Mouse (Mus musculus) CH12.LX (cell line): ENCODE measurements at regions not wholly inside any gene's neighbourhood (a gene's known extent, or its start where the extent isn't known, plus 50 kb on each side); places are given as distances from the start of the nearest gene placed in this dataset.

Experiments
- DNase-seq: peaks from one replicate; pipeline ENCODE4 v3.0.0-alpha.2; 2013; ENCODE audit errors: extremely low read depth
- H3K27ac ChIP-seq: 2 replicates; pipeline ENCODE4 v1.5.1; 2012; ENCODE audit warnings: low read depth, mild to moderate bottlenecking, control low read depth, moderate library complexity; ENCODE audit not compliant: insufficient read depth
- H3K27me3 ChIP-seq: replicated peaks from 2 replicates; pipeline ENCODE3; 2012; ENCODE audit warnings: inconsistent platforms
- H3K36me3 ChIP-seq, 2 experiments: replicated peaks in 1 of 2; 2 replicates each; pipeline versions ENCODE3 to v1.6.1; 2012; ENCODE audit warnings: inconsistent platforms in 1 of 2, low read length in 1 of 2, mild to moderate bottlenecking in 1 of 2, mixed read lengths in 1 of 2, moderate library complexity in 1 of 2; ENCODE audit not compliant: control insufficient read depth in 1 of 2, insufficient read depth in 1 of 2
- H3K4me1 ChIP-seq, 2 experiments: 2 replicates each; pipeline ENCODE4 v1.6.1; 2012; ENCODE audit warnings: inconsistent platforms in 1 of 2, moderate library complexity in 1 of 2; ENCODE audit not compliant: insufficient read depth in 2 of 2, control insufficient read depth in 1 of 2
- H3K4me2 ChIP-seq: 2 replicates; pipeline ENCODE4 v1.6.1; 2012; ENCODE audit warnings: low read depth, mild to moderate bottlenecking, control low read depth; ENCODE audit not compliant: poor library complexity, insufficient read depth, severe bottlenecking
- H3K4me3 ChIP-seq, 3 experiments: fragments of 150-350 bp in 1 of 3; sonication (generic) in 1 of 3; replicated peaks in 1 of 3; 2 replicates each; pipeline versions ENCODE3 to v1.5.1; 2011 to 2012; ENCODE audit warnings: low read depth in 2 of 3, low read length in 2 of 3, mild to moderate bottlenecking in 2 of 3, moderate library complexity in 2 of 3, control low read depth in 1 of 3, improper control_type of control experiment in 1 of 3, inconsistent platforms in 1 of 3, mixed read lengths in 1 of 3; ENCODE audit not compliant: poor library complexity in 1 of 3
- H3K79me2 ChIP-seq: replicated peaks from 2 replicates; pipeline ENCODE4 v1.6.1; 2012; ENCODE audit warnings: mild to moderate bottlenecking, moderate library complexity; ENCODE audit not compliant: control insufficient read depth, poor library complexity, insufficient read depth, severe bottlenecking; ENCODE audit errors: extremely low read depth
- H3K9ac ChIP-seq: 2 replicates; pipeline ENCODE4 v1.6.1; 2012; ENCODE audit warnings: low read depth, mild to moderate bottlenecking, control low read depth, moderate library complexity; ENCODE audit not compliant: insufficient read depth
- H3K9me3 ChIP-seq: replicated peaks from 2 replicates; pipeline ENCODE3; 2012; ENCODE audit warnings: low read length, inconsistent platforms, mixed read lengths
- CTCF ChIP-seq, 2 experiments: IDR thresholded peaks in 1 of 2; conservative IDR thresholded peaks in 1 of 2; 2 replicates each; pipeline ENCODE4 v1.5.1; 2011 to 2012; ENCODE audit warnings: low read depth in 2 of 2, low read length in 2 of 2, improper control_type of control experiment in 1 of 2, inconsistent platforms in 1 of 2, mild to moderate bottlenecking in 1 of 2, moderate library complexity in 1 of 2
- E2F4 ChIP-seq: IDR thresholded peaks from 2 replicates; pipeline ENCODE4 v1.6.1; 2011; ENCODE audit warnings: low read depth, low read length, improper control_type of control experiment; ENCODE audit not compliant: insufficient replicate concordance
- EP300 ChIP-seq: IDR thresholded peaks from 2 replicates; pipeline ENCODE4 v1.6.1; 2011; ENCODE audit warnings: low read length, improper control_type of control experiment
- ETS1 ChIP-seq: conservative IDR thresholded peaks from 2 replicates; pipeline ENCODE4 v1.6.1; 2012; ENCODE audit warnings: low read depth, mild to moderate bottlenecking, inconsistent platforms, low read length, improper control_type of control experiment, moderate library complexity
- IRF4 ChIP-seq: IDR thresholded peaks from 2 replicates; pipeline ENCODE4 v1.6.1; 2014; ENCODE audit warnings: low read depth, mild to moderate bottlenecking, inconsistent platforms, low read length, improper control_type of control experiment
- JUN ChIP-seq: IDR thresholded peaks from 2 replicates; pipeline ENCODE4 v1.6.1; 2011; ENCODE audit warnings: low read depth, mild to moderate bottlenecking, low read length, improper control_type of control experiment, moderate library complexity; ENCODE audit not compliant: insufficient read depth
- JUND ChIP-seq: conservative IDR thresholded peaks from 2 replicates; pipeline ENCODE4 v1.6.1; 2011; ENCODE audit warnings: low read depth, low read length, improper control_type of control experiment
- KAT2A ChIP-seq: IDR thresholded peaks from 2 replicates; pipeline ENCODE4 v1.6.1; 2012; ENCODE audit warnings: low read length, improper control_type of control experiment, inconsistent platforms; ENCODE audit not compliant: insufficient replicate concordance
- MAFK ChIP-seq: IDR thresholded peaks from 2 replicates; pipeline ENCODE4 v1.6.1; 2011; ENCODE audit warnings: low read length, improper control_type of control experiment; ENCODE audit not compliant: insufficient replicate concordance
- MEF2A ChIP-seq: IDR thresholded peaks from 2 replicates; pipeline ENCODE4 v1.6.1; 2014; ENCODE audit warnings: low read depth, mild to moderate bottlenecking, inconsistent platforms, low read length, improper control_type of control experiment, borderline replicate concordance
- MXI1 ChIP-seq: IDR thresholded peaks from 2 replicates; pipeline ENCODE4 v1.6.1; 2011; ENCODE audit warnings: mild to moderate bottlenecking, low read depth, low read length, improper control_type of control experiment
- NRF1 ChIP-seq: IDR thresholded peaks from 2 replicates; pipeline ENCODE4 v1.6.1; 2014; ENCODE audit warnings: low read depth, mild to moderate bottlenecking, inconsistent platforms, low read length, improper control_type of control experiment, moderate library complexity
- RCOR1 ChIP-seq: conservative IDR thresholded peaks from 2 replicates; pipeline ENCODE4 v1.6.1; 2012; ENCODE audit warnings: low read depth, mild to moderate bottlenecking, inconsistent platforms, low read length, improper control_type of control experiment
- SIN3A ChIP-seq: IDR thresholded peaks from 2 replicates; pipeline ENCODE4 v1.6.1; 2012; ENCODE audit warnings: low read length, improper control_type of control experiment, inconsistent platforms
- SMC3 ChIP-seq: IDR thresholded peaks from 2 replicates; pipeline ENCODE4 v1.6.1; 2011; ENCODE audit warnings: low read depth, low read length, improper control_type of control experiment
- USF2 ChIP-seq: conservative IDR thresholded peaks from 2 replicates; pipeline ENCODE4 v1.6.1; 2011; ENCODE audit warnings: low read depth, low read length, improper control_type of control experiment
- ZC3H11A ChIP-seq: IDR thresholded peaks from 2 replicates; pipeline ENCODE4 v1.6.1; 2012; ENCODE audit warnings: low read depth, mild to moderate bottlenecking, inconsistent platforms, low read length, improper control_type of control experiment
- ZMIZ1 ChIP-seq: IDR thresholded peaks from 2 replicates; pipeline ENCODE4 v1.6.1; 2012; ENCODE audit warnings: low read depth, mild to moderate bottlenecking, inconsistent platforms, low read length, improper control_type of control experiment
- ZNF384 ChIP-seq: IDR thresholded peaks from 2 replicates; pipeline ENCODE4 v1.6.1; 2012; ENCODE audit warnings: low read depth, low read length, improper control_type of control experiment, inconsistent platforms
- dilution Hi-C: fragments of 300-500 bp; cut with MboI; formaldehyde crosslinking; loops from 2 replicates; pipeline ENCODE4 v1.14.3; 2020; ENCODE audit warnings: low sequenced_read_pairs; ENCODE audit not compliant: extremely low pct_unique_long_range_greater_than_20kb, extremely low pct_ligation_motif_present
- in situ Hi-C: fragments of 300-500 bp; cut with MboI; formaldehyde crosslinking; loops from 3 replicates; pipeline ENCODE4 v1.14.3; 2019; ENCODE audit warnings: low sequenced_read_pairs, low pct_ligation_motif_present, low pct_unique_long_range_greater_than_20kb, mixed read lengths

- Histone ChIP-seq H3K4me3 (no peak overlapping the region), H3K27ac (no peak overlapping the region), H3K9ac (no peak overlapping the region), H3K27me3 (no peaks in the 10 kb centered on the region), H3K79me2 (no peaks in the 10 kb centered on the region), H3K4me2 (no peak overlapping the region), H3K36me3 (no peaks in the 10 kb centered on the region), H3K4me1 (no peaks in the 10 kb centered on the region), H3K9me3 (no peaks in the 10 kb centered on the region)
- dilution Hi-C loops (no loop called here), in situ Hi-C loops (no loop called here)
- TF ChIP-seq MXI1 (no peak), ZNF384 (no peak), ETS1 (no peak), CTCF (conservative IDR thresholded peaks at IDR 0.05 in 1 of 2, IDR thresholded peaks at IDR 0.05 in 1 of 2; ENCODE audit: low read depth in 2 of 2, low read length in 2 of 2) (no peak), JUND (no peak)
- DNase-seq: no peak
Observed at GRCm38 (mm10) chr4:23600070-23600469, 896.2 kb upstream of the Mms22l start.

- TF ChIP-seq EP300 (no peak), ZC3H11A (no peak)
- dilution Hi-C loops (no loop called here), in situ Hi-C loops (no loop called here)
- Histone ChIP-seq H3K79me2 (no peaks in the 10 kb centered on the region), H3K9me3 (no peaks in the 10 kb centered on the region), H3K9ac (no peak overlapping the region), H3K4me3 (no peak overlapping the region), H3K36me3 (no peaks in the 10 kb centered on the region), H3K4me1 (no peaks in the 10 kb centered on the region), H3K4me2 (no peak overlapping the region), H3K27ac (no peak overlapping the region), H3K27me3 (no peaks in the 10 kb centered on the region)
- no peak for DNase-seq
Observed at GRCm38 (mm10) chr4:23601426-23602293, 894.6 kb upstream of the Mms22l start.

GRCm38 (mm10) chr4:23602294-23602932 lies 893.8 kb upstream of the Mms22l start:
- 0 out of 4 replicates have a peak, but pooled peaks cover 0 to 5% of the 10 kb centered on the region in 2 experiments for H3K4me1 ChIP-seq
- H3K4me3 ChIP-seq: no peak overlapping the region
- in situ Hi-C loops: no loop called here
- no peak overlapping the region for H3K27ac ChIP-seq
- dilution Hi-C loops: no loop called here
- no peaks in the 10 kb centered on the region for H3K36me3 ChIP-seq
- no peak overlapping the region for H3K4me2 ChIP-seq
- no peaks in the 10 kb centered on the region for H3K79me2 ChIP-seq
- TF ChIP-seq KAT2A: no peak
- TF ChIP-seq JUN: no peak
- TF ChIP-seq RCOR1: no peak
- no peak for TF ChIP-seq MAFK
- no peak for TF ChIP-seq ZMIZ1
- TF ChIP-seq IRF4: no peak
- TF ChIP-seq SIN3A: no peak
- TF ChIP-seq E2F4: no peak
- TF ChIP-seq SMC3: no peak
- TF ChIP-seq USF2: no peak
- TF ChIP-seq MEF2A: no peak
- TF ChIP-seq NRF1: no peak
- TF ChIP-seq, all 38 proteins: peak for 0
- Histone ChIP-seq H3K27me3 (no peaks in the 10 kb centered on the region), H3K9me3 (no peaks in the 10 kb centered on the region), H3K9ac (no peak overlapping the region)
- no peak for DNase-seq
